Comparison of ENCODE assay signal across 9 mouse cellular contexts in genomic region chr3:126746148-126746803, GRCm38 (mm10).
DNase-seq lines count a peak whose midpoint lies in the region; ATAC-seq and TF ChIP-seq lines count a peak whose summit lies in the region.
"Had no signal": no experiment of that assay in that cellular context is flagged by ENCODE, and none has a peak within 500 bp of the region (broad histone marks: within the 10 kb centered on the region; RNA-seq: fewer than 3 reads in every experiment).

No protein-coding gene starts in this region.

- H3K27me3 ChIP-seq in hindbrain, embryonic 13.5 days, result no peaks in the 10 kb centered on the region
- H3K27me3 ChIP-seq in midbrain, embryonic 13.5 days, result no peaks in the 10 kb centered on the region

- no peak overlapping the region for H3K4me2 ChIP-seq in hindbrain, embryonic 13.5 days
- H3K4me2 ChIP-seq in midbrain, embryonic 13.5 days (replicated peaks), result no peak overlapping the region

- peak; percentile 53 for DNase-seq in gastrocnemius, adult 2 months
- DNase-seq in gastrocnemius, postnatal 4 days (ENCODE audit: low spot score in 2 of 2), result no peak
- no peak for DNase-seq in thymus, postnatal 36 days
- no peak for DNase-seq in testis, postnatal 14 days (ENCODE audit: low spot score)

- H3K36me3 ChIP-seq in hindbrain, embryonic 13.5 days, result no peaks in the 10 kb centered on the region
- no peaks in the 10 kb centered on the region for H3K36me3 ChIP-seq in midbrain, embryonic 13.5 days
- H3K36me3 ChIP-seq: G1E had no signal

- peak; percentile 52 for ATAC-seq in common myeloid progenitor, adult 5-6 weeks (replicated peaks; ENCODE audit: low read depth, poor library complexity, severe bottlenecking)
- ATAC-seq in hindbrain, embryonic 13.5 days (ENCODE audit: low FRiP score), result peak; percentile 43; the same call in 1 of the 2 replicates
- ATAC-seq in midbrain, embryonic 13.5 days, result peak; percentile 77
- ATAC-seq in CD4-positive, CD25-positive, alpha-beta regulatory T cell, adult 4 months, result no peak

- no peak for TF ChIP-seq CTCF in gastrocnemius, adult 2 months (IDR thresholded peaks at IDR 0.05)

- H3K4me3 ChIP-seq in gastrocnemius, adult 2 months, result peak overlapping the region; percentile 34
- no peak overlapping the region for H3K4me3 ChIP-seq in hindbrain, embryonic 13.5 days
- no peak overlapping the region for H3K4me3 ChIP-seq in midbrain, embryonic 13.5 days (replicated peaks)

- H3K4me1 ChIP-seq in hindbrain, embryonic 13.5 days (replicated peaks), result peaks cover 12% of the 10 kb centered on the region
- peaks cover 12% of the 10 kb centered on the region for H3K4me1 ChIP-seq in midbrain, embryonic 13.5 days (replicated peaks)

- H3K9me3 ChIP-seq in hindbrain, embryonic 13.5 days, result no peaks in the 10 kb centered on the region
- H3K9me3 ChIP-seq in midbrain, embryonic 13.5 days, result no peaks in the 10 kb centered on the region
- H3K9me3 ChIP-seq: G1E had no signal

- H3K9ac ChIP-seq in hindbrain, embryonic 13.5 days, result peak overlapping the region; percentile 13; the same call in 1 of the 2 replicates
- H3K9ac ChIP-seq in midbrain, embryonic 13.5 days (replicated peaks), result no peak overlapping the region

- H3K27ac ChIP-seq in gastrocnemius, adult 2 months, result peak overlapping the region; percentile 58
- no peak overlapping the region for H3K27ac ChIP-seq in hindbrain, embryonic 13.5 days
- H3K27ac ChIP-seq in midbrain, embryonic 13.5 days, result no peak overlapping the region

- WGBS in hindbrain, embryonic 13.5 days, result 63% methylated on average over 11 of the region's 11 CpGs
- 70% methylated on average over 11 of the region's 11 CpGs for WGBS in midbrain, embryonic 13.5 days

- intact Hi-C loops in gastrocnemius, adult 2 months (cut with DNase I), result no loop called here
